Mouse (Mus musculus): Measurements from ENCODE around the gene Sult1b1. TPM values are rescaled to one million over a fixed set of nuclear protein-coding genes. Genes with fewer than 3 reads are reported as not detected.

Sult1b1 gene
- polyA plus RNA-seq (2021; fragmentation: Nextera tagmentation): not detected in 2 replicates
- long read RNA-seq, experiment 1: 0 reads
- long read RNA-seq, experiment 2: 0 reads

GRCm38 (mm10) chr5:87538111-87538510 lies at the start of gene Sult1b1:
TSS of gene Sult1b1 (minus strand) at chr5:87538195.

DNA sequence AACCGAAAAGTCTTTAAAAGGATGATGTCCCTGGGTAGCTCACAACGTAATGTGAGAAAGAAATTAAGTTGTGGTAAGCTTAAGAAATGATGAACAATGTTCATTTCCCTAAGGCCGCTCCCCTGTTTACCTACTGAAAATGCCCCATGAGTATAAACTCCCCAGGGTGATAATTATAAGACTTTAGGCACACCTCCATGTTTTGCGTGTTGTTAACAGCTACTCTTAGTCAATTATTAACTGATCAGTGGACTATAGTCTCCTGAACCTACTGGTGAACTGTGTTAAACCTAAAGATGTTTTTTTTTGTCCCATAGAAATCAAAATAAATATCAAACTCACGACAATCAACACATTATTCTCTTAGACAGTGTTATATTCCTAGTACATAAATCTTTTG lies 30.9 kb upstream of the Sult1b1 start, which contains the start of gene Sult1d1:
Gene Sult1d1 (minus strand): TSS at position 183 of the 400 bp plus-strand sequence.

GRCm38 (mm10) chr5:87490771-87491170 lies 47.2 kb downstream of the Sult1b1 start, which contains the start of gene Ugt2a1:
TSS of gene Ugt2a1 (minus strand) at chr5:87490871.

GRCm38 (mm10) chr5:87486706-87487105 lies 51.3 kb downstream of the Sult1b1 start, which contains the start of gene Gm43638:
TSS of gene Gm43638 (minus strand) at chr5:87486806.

DNA sequence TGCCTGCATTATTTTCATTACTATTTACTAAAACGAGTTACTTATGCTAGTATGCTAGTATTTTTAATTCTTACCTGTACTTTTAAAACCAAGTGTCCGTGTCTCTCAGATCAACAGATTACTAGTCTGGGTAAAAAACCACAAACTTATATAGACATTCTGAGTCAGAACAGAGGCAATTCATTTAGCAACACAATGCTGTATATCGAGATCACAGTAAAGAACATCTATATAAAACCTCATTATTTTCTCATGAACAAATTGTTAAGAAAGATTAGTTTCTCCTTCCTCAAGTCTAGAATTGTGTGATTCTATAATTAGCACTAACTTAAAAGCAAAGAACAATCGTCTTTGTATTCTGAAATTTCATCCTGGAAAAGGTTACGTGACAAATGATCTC lies 55.8 kb downstream of the Sult1b1 start, which contains the start of gene Ugt2a2:
Gene Ugt2a2 (minus strand): TSS at position 101 of the 400 bp plus-strand sequence.

Other genes with a start within 250 kb of the Sult1b1 start
- gene Ugt2a3, start 201.0 kb downstream of the Sult1b1 start, polyA plus RNA-seq (2021; fragmentation: Nextera tagmentation): not detected in 2 replicates
- gene Ugt2b38, start 114.0 kb downstream of the Sult1b1 start, polyA plus RNA-seq (2021; fragmentation: Nextera tagmentation): not detected in 2 replicates
- not detected in 2 replicates for gene Ugt2a2, start 55.9 kb downstream of the Sult1b1 start, polyA plus RNA-seq (2021; fragmentation: Nextera tagmentation)
- not detected in 2 replicates for gene Gm43638, start 51.4 kb downstream of the Sult1b1 start, polyA plus RNA-seq (2021; fragmentation: Nextera tagmentation)
- not detected in 2 replicates for gene Ugt2a1, start 47.3 kb downstream of the Sult1b1 start, polyA plus RNA-seq (2021; fragmentation: Nextera tagmentation)
- not detected in 2 replicates for gene Sult1d1, start 30.8 kb upstream of the Sult1b1 start, polyA plus RNA-seq (2021; fragmentation: Nextera tagmentation)
- not detected in 2 replicates for gene Sult1e1, start 53.4 kb upstream of the Sult1b1 start, polyA plus RNA-seq (2021; fragmentation: Nextera tagmentation)
- gene Csn1s1, start 128.0 kb upstream of the Sult1b1 start, polyA plus RNA-seq (2021; fragmentation: Nextera tagmentation): not detected in 2 replicates
- gene Csn2, start 161.4 kb upstream of the Sult1b1 start, polyA plus RNA-seq (2021; fragmentation: Nextera tagmentation): not detected in 2 replicates
- gene Csn1s2a, start 236.4 kb upstream of the Sult1b1 start, polyA plus RNA-seq (2021; fragmentation: Nextera tagmentation): not detected in 2 replicates

Data from layer of hippocampus, adult 6 months (tissue).